Mouse (Mus musculus): ENCODE results near the gene Agk.

- TF ChIP-seq POLR2A (IDR thresholded peaks at IDR 0.05; ENCODE audit: insufficient read depth, low read length) (no peak), EP300 (IDR thresholded peaks at IDR 0.05; ENCODE audit: insufficient read depth, low read depth, low read length) (no peak), CTCF (IDR thresholded peaks at IDR 0.05; ENCODE audit: low read depth, low read length) (no peak)
These were observed 8.5 kb downstream of the Agk start for GRCm38 (mm10) chr6:40333497-40333896.

All from ES-Bruce4 (cell line).